Mouse (Mus musculus) adrenal gland, adult (tissue): ENCODE measurements around the gene Olfr1501.
"Not testable (repeated sequence)": the region's sequence is repeated elsewhere in the genome, so short reads cannot be mapped to it uniquely, and the experiment has no call there.

Experiments
- DNase-seq, 2 experiments: peaks; one replicate each; pipeline ENCODE4 v3.0.0; 2022 to 2023; ENCODE audit warnings: low spot score in 1 of 2; ENCODE audit not compliant: inconsistent age in 2 of 2

Olfr1501 gene

DNA sequence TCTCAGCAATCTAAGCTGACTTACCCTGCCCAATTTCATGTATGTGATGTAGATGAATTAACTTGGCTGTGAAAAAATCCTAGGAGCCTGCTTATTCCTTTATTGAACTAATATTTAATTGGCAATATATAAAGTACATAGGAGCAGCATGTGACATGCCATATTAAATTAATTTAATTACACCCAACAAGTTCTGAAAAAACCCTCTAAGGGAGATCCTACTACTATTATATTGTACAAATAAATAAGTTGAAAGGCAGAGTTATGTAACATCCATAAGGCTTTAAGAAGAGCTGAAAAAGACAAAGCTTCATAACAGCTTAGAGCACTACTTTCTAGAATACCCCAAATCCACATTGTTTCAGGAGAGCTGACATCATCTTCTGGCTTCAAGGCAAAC lies at the start of gene Olfr1501:
Olfr1501 (minus strand) TSS at position 101 of the 400 bp plus-strand sequence.
- not testable (repeated sequence) for DNase-seq

DNA sequence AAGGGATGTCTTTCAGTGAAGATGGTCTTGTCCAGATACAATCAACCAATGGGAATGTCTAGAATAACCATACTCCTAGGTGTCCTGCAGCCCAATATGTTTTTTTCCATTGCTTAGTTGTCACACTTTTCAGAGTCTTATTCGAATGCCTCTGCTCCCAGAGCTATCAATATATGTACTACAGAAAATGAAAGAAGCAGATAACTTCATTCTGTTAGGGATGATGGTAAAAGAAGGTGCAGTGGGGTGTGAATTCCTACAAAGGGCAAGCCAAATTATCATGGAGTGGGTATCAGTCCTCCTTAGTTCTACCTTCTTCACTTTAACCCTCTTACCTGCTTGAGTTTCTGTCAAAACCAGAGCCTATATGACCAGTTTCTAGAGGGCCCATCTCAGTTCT lies 47.3 kb upstream of the Olfr1501 start, which contains the start of gene Olfr1504:
Olfr1504 (minus strand) TSS at position 101 of the 400 bp plus-strand sequence.
- no peak for DNase-seq

DNA sequence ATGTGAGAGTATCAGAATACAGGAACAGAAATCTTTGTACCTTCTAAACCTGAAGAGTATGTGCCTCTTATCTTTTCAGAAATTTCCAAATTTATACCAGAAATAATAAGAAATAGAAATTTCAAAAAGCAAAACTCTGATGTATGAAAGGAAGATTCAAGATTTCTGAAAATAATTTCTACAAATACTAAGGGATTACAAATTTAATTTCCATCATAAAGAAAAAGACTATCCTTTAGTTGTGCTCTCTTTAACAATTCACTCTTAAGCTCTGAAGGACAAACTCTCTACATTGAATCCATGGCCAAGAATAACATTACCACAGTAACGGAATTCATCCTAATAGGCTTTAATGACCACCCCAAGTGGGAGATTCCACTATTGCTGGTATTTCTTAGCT lies 11.0 kb upstream of the Olfr1501 start, which contains the start of gene Olfr1502:
Olfr1502 (plus strand) TSS at position 301 of the 400 bp plus-strand sequence.
- no peak for DNase-seq

DNA sequence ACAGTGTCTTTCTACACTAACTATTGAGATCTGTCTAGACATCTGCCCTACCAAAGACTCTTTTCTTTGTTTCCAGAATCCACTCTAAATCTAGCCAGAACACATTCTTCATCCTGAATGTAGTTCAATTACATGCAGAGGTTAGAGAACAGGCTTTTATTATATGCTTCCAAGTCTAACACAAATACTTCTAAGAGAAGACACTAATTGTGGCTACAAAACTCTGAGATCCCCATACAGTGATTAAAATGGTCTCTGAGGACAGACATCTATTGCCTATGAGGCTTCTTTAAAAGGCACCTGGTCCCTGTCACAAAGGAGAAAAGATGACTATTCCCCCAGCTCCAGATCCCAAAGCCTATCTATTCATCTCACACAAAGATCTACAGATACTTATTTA lies 20.1 kb downstream of the Olfr1501 start, which contains the start of gene Olfr1500:
Olfr1500 (minus strand) TSS at position 101 of the 400 bp plus-strand sequence.
- DNase-seq, result no peak

DNA sequence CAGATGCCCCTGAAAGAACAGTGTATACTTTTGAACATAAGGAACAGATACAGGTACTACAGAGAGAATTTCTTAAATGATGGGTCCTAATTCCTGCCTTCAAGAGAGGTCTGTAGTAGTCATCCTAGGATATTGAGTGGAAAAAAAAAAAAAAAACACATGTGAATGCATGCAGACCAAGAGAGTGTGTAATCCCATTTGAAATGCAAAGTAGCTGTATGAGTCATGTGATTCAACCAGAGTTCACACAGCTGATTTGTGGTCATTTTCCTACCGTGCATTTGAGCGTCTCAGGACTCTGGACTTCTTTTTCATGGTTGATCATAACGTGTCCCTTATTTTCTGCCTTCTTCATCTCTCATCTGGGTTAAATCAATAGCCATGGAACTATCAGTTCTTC lies 22.0 kb downstream of the Olfr1501 start:
- no peak for DNase-seq

DNA sequence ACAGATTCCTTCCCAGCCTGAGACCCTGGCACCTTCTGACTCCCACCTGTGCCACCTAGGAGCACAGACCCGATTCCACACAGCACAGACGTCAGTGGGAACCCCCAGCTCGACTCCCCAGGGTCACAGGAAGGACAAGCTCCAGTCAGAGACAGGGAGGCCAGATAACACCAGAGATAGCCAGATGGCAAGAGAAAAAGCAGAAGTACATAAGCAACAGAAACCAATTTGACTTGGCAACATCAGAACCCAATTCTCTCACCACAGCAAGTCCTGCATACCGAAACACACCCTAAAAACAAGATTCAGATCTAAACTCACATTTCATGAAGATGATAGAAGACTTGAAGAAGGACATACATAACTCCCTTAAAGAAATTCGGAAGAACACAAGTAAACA lies 29.6 kb downstream of the Olfr1501 start:
- DNase-seq, result no peak

DNA sequence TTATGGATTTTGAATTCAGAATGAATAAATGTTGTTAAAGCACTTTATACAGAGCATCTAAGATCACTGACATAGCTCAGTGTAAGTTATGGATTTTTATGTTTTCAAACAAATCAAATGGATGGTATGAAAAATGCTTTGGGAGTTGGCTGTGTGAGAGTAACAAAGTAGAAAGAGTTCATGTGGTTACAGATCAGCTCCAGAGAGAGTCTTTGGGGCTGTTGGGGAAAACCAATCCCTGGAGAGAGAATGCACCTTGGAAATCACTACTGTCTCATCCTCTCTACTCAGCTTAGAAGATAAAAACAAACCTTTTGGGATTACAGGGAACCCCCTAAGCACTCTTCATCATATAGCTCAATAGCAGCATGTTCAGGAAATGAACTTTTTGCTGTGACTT lies 31.1 kb downstream of the Olfr1501 start, which contains the start of gene Olfr1499:
Olfr1499 (minus strand) TSS at position 101 of the 400 bp plus-strand sequence.
- no peak for DNase-seq

DNA sequence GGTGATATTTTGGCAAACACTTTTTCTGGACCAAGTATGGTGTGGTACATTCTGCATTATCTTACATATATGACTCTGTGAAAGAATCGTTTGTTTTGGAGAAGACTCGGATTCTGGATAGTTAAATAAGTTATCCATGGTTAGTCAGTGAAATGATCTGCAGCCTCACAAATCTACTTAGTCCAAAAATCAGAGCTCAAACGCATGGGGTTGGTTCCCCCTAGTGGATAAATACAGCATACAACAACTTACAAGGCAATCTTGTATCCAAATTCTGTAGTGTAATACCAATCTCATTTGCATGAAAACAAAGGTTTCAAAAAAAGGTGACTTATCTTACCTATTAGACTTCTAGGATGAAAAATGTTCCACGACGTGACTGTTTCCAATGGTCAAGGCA lies 31.7 kb downstream of the Olfr1501 start:
- no peak for DNase-seq

DNA sequence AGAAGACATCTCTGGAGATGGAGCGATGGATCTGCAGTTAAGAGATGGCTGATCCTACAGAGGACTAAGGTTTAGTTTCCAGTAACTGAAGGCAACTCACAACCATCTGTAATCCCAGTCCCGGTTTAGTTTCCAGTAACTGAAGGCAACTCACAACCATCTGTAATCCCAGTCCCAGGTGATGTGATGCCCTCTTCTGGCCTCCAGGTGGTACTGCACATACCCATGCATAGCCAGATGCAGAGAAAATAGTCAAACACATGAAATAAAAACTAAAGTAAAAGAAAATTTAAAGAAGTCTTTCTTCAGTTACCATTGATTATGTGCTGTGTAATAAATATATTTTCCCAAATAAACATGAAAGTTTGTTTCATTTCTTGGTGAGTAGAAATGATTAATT lies 37.7 kb downstream of the Olfr1501 start:
- no peak for DNase-seq

DNA sequence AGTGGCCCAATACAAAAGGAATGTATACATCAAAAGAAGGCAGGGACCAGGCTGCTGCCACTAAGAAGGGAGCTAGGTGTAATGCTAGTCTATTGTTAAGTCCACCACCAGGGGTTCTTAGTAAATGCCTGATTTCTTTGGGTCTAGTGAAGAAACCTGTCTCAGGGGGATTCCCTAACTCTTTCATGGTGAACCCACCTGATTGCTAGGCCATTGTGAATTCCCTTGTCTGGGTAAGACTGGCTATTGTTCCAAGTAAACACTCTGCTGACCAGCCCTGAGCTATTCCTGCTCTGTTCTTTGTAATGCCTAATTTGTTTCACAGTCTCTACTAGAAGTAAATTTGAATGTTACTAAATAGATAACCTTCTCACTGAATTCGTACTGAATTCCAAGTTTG lies 45.0 kb downstream of the Olfr1501 start:
- DNase-seq, result not testable (repeated sequence)

DNA sequence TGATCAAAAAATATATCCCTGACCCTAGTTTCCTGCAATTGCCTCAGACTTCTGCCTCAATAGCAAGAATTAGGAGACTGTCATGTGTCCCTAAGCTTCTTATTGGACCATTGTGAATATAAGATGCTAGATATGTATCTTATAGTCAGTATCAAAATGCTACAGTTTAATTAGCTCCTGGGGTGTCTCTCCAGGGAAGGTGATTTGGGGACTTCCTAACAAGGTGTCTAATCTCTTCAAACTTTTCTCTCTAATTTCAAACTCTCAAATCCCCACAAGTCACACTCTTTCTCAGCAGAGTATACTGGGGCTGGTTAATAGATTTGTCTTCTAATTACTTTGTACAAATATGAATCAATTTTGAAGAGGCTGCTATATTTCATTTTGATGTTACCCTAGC lies 52.4 kb downstream of the Olfr1501 start, which contains the start of gene Olfr1497:
Olfr1497 (minus strand) TSS at position 101 of the 400 bp plus-strand sequence.
- DNase-seq, result no peak
